Mouse (Mus musculus): Measurements from ENCODE around the gene Tpp1.

DNA sequence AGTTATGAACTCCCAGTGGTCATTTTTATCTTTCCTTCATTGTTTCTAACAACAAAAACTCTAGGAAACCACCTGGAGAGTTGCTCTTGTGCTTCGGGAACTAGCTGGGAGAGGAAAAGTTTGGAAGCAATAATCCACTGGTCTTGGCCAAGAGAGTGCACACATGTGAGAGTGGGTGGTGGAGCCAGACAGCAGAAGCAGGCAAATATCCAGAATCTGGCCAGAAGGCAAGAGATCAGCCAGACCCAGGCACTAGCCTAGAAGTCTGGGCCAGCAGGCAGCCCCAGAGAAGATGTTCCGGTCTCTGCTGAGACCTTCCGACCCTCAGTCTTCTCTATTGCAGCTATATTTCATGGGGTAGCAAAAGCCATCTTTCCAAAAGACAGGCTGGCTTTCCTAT, 17.9 kb upstream of the Tpp1 start:
- no peak for TF ChIP-seq POLR2A (IDR thresholded peaks at IDR 0.05; ENCODE audit: extremely low read depth, insufficient read depth, low read length)
- TF ChIP-seq CTCF (IDR thresholded peaks at IDR 0.05; ENCODE audit: low read depth, low read length), result no peak

Measured in liver, adult 2 months (tissue).